Mouse (Mus musculus) E14TG2a.4 (cell line): ENCODE data around the gene Gm49383.

Experiments used
- CTCF ChIP-seq: conservative IDR thresholded peaks from 2 replicates; pipeline ENCODE4 v1.5.1; 2014; ENCODE audit warnings: low read length
- NANOG ChIP-seq: IDR thresholded peaks from 2 replicates; pipeline ENCODE4 v1.6.1; 2014; ENCODE audit warnings: borderline replicate concordance, low read length, mixed read lengths
- POU5F1 ChIP-seq: IDR thresholded peaks from 2 replicates; pipeline ENCODE4 v1.6.1; 2014; ENCODE audit warnings: low read length, borderline replicate concordance

GRCm38 (mm10) chr12:69190522-69190921, 6.4 kb downstream of the Gm49383 start:
- TF ChIP-seq CTCF (peak; percentile 39), POU5F1 (no peak), NANOG (no peak)
